Mouse (Mus musculus) kidney, adult 18-20 months (tissue): ENCODE results near the gene Bdp1.
"Not testable (repeated sequence)": the region's sequence is repeated elsewhere in the genome, so short reads cannot be mapped to it uniquely, and the experiment has no call there.

ENCODE experiments used
- DNase-seq: peaks from one replicate; pipeline ENCODE4 v3.0.0; 2021

Gene Bdp1

DNA sequence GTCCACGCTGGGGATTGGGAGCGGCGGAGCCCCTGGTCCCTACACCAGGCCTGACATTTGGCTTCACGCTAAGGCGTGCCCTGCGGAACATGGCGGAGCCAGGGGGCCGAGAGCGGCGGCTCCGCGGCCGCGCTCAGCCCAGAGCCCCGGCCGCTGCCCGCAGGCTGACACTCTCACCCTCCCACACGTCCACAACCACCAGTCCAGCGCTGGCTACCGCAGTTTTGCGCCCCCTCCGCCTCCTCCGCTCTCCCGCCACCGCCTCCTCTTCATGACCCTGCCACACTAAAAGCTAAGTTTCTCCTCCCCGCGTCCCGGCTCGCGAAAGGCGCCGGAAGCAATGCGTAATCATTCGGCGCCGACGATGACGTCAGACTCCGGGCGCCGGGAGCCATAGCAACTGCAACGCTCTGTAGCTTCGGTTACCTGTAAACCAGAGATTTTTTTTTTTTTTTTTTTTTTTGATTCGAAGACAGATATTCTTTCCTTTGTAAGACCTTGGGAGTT lies at the start of gene Bdp1:
Gene Bdp1, minus strand, starts transcription at position 323 of the 507 bp plus-strand sequence.
- DNase-seq, result peak; percentile 96

DNA sequence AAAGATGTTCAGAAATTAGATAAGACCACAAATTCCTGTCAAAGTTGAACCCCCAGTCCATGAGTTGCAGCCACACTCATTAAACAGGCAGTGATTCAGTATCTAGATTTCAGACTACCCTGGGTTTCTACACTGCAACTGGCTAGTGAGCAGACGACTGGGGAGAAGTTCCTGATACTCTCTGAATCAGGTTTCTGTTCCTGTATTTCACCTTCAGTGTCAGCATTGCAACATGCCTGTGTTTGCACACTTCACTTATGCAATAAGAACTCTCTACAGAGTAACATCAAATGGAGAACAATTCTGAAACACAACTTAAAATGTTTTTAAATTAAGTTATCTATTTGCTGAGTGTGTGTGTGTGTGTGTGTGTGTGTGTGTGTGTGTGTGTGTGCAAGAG lies 48.8 kb upstream of the Bdp1 start:
- DNase-seq, result no peak

DNA sequence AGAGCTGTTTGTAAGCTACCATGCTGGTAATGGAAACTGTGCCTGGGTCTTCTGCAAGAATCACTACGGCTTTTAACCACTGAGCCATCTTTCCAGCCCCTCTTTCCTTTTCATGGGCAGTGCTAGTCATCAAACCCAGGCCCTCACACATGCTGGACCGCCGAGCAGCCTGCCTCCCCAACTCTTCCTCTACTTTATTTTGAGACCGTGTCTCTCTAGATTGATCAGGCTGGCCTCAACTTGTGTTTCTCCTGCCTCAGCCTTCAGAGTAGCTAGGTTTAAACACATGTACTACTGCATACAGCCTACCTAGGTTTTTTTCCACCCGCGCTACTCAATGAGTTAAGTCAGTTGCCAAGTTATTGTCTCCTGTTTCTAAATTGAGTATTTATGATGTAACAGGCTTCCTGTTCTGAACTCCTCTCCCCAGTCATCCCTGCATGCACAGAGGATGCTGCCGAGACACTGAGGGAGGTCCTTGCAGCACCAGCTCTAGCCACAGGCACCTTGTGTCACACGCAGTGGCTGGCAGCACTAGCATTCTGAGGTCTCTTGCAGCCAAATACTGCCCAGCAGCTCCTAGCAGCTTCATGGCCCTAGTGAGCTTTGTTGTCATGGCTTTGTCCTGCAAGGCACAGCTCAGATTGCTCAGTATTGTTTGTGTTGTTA lies 37.9 kb upstream of the Bdp1 start:
- DNase-seq, result no peak

GRCm38 (mm10) chr13:100125258-100125643 lies 21.4 kb upstream of the Bdp1 start:
- DNase-seq, result no peak

- peak; percentile 97 for DNase-seq
These were observed 20.8 kb upstream of the Bdp1 start, which contains the start of gene Smn1 for GRCm38 (mm10) chr13:100124423-100125257. Smn1 (plus strand) TSS chr13:100124852.

- no peak for DNase-seq
These were observed 20.1 kb upstream of the Bdp1 start for GRCm38 (mm10) chr13:100123970-100124369.

DNA sequence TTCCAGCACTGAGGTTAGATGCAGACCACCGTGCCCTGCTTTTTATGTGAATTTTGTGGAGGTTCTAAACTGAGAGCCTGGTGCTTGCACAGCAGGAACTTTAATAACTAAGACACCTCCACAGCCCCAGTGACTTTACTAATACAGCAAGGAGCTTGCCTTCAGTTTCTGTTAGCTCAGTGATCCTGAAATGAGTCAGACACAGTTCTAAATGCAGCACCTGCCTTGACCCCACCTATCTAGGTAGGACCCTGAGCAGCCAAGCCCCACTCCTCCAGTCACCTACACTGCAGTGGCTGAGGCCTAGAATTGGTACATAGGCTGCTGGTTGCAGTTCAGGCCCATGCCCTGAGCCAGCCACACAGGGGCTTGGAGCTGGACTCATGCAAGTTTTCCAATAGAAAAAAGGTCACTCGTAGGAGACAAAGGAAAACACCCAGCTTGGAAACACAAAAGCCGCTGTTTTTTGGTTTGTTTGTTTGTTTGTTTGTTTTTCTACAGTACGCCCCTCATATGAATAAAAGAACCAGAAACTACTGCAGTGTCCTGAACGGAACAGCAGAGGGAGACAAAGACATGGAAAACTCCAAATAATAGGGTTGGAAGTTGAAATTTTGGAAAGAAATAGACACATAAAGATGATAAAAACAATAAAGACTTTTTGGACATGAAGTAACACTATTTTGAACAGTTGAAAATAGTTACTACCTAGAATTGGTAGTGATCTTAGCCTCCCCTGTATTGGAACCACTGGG lies 8.5 kb upstream of the Bdp1 start:
- no peak for DNase-seq

DNA sequence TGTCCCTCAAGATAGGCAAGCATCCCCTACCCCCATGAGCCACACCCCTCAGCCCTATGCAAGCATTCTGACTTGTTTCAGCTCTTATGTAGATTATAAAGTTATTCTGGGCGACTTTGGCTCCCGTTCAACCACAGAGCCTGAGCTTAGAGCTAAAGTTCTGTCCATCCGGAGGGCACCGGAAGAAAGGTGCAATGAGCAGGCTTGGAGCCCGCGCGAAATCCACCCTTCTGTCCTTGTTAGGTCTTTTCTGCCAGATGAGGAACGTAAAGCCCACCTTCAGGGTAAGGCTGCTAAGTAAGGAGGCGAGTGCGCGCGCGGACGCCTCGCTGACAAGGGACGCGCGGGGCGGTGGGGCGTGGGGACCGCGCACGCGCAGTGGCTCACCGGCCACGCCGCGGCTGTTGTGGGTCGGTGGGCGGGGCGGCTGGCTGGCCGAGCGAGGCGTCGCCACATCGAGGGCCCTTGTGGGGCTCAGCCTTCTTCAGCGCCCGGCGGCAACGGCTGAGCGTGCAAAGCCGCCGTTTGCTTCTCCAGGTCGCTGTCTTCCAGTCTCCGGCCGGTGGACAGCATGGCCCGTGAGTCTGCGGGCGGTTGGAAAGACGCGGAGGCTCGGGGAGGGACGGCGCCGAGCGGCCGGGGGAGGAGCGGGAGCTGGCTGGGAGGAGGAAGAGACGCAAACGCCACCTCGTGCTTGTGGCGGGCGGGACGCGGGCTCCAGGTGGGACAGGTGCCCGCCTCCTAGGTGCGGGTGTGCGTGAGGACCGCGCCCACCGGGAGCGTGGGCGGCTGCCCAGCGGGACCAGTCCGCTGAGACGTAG lies 4.0 kb upstream of the Bdp1 start, which contains the start of gene Serf1:
Gene Serf1, plus strand, starts transcription at position 361 of the 821 bp plus-strand sequence.
- peak; percentile 89 for DNase-seq

DNA sequence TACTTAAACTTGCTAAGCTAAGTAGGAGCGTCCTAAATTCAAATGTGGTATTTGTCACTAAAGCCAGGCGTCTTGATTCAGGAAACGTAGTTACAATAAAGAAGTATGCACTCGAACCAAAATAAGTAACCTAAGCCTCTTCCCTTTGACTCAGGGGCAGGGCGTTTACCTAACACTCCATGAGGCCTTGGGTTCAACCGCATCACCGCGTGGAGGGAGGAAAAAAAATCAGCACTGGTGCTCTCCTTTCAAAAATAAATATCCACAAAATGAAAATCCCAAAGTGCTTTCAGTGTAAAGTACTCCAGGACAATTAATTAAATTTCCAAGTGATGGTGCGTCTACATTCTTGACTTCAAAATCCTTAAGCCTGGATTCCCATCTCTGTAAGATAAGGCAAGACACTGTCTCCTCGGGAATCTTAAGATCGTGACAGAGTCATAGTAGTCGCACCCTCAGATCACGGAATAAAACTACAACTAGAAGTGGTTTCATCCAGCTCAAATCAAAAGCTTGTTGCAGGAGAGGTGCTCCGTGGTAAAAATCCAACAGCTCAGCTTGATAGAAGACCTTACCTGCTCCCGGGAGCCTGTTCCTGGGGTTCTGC lies 715 bp downstream of the Bdp1 start:
- no peak for DNase-seq

DNA sequence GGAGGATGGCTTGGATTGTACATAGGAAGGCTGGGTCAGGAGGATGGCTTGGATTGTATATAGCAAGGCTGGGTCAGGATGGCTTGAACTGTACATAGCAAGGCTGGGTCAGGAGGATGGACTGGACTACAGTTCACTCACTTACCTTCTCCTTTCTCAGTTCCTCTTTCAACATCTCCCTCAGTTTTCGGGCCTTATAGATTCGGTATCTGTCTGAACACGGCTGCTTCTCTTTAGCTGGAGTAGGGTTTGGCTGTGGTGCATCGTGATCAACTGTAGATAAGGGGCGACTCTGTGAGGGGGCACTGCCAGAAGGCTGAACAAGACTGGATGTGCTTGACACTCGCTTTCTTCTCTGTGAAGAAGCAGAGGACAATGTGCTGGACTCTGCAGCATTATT lies 5.1 kb downstream of the Bdp1 start:
- no peak for DNase-seq

DNA sequence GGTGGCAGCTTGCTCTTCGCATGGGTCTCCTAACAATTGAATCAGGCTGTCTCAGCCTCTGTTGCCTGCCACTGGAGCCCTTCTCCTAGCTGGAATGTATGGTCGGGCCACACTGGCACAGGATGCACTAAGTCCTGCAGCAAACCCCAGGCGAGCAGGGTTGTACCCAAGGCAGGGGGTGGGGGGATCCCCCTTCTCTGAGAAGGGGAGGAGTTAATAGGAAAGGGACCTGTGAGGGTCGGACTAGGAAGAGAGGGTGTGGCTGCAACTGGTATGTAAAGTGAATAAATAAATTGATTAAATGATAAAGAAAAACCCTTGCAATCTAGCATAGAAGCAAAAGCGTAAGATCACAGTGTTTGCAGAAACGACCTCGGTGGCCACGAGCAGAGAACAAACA lies 32.4 kb downstream of the Bdp1 start:
- no peak for DNase-seq

GRCm38 (mm10) chr13:100067821-100068220 lies 36.0 kb downstream of the Bdp1 start:
- DNase-seq, result no peak

GRCm38 (mm10) chr13:100063936-100064335 lies 39.9 kb downstream of the Bdp1 start:
- no peak for DNase-seq

GRCm38 (mm10) chr13:100057738-100058137 lies 46.1 kb downstream of the Bdp1 start:
- DNase-seq, result not testable (repeated sequence)

DNA sequence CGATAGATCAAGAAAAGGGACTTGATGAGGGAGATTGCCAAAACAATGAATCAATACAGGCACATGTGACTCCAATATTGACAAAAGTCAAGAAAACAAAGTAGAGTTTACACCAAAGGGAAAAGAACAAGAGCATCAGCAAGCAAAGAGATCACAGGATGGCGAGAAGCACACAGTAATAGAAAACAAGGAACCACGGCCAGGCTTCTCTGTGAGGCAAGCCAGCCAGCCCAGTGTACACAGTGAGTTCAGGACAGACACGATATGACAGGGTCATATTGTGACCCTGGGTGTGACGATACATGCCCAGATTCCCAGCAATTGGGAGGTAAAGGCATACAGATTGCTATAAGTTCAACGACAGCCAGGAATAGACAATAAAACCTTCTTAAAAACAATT lies 77.9 kb downstream of the Bdp1 start:
- DNase-seq, result no peak

GRCm38 (mm10) chr13:100016891-100017290 lies 87.0 kb downstream of the Bdp1 start:
- DNase-seq, result no peak

GRCm38 (mm10) chr13:100015937-100016336 lies 87.9 kb downstream of the Bdp1 start:
- DNase-seq, result no peak

- DNase-seq, result peak; percentile 81
These were observed 88.7 kb downstream of the Bdp1 start, which contains the start of gene Mccc2 for GRCm38 (mm10) chr13:100014906-100015895. Mccc2 (minus strand) TSS chr13:100015639.

DNA sequence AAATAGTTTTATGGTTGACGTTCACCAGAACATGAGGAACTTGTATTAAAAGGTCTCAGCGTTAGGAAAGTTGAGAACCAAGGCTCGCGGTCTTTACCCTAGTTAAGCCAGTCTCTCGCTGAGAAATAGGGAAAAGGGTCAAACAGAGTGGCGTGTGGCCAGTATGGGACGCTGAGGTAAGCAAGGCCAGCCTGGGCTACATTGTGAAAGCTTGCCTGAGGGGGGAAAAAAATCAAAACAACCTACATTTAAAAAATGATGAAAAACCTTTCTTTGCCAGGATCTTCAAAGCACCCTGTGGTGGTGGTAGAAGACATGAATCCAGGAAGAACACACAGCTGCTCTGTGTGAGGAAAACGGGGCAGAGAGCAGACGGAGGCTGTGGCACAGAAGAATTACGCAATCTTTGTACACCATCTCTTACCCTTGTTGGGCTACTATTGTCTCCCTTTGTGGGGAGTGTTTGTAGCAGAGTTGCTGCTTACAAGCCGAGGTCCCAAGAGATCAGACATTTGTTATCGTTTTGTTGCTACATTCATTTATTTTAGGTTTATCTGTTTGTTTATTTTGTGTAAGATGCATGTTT lies 97.9 kb downstream of the Bdp1 start:
- no peak for DNase-seq

DNA sequence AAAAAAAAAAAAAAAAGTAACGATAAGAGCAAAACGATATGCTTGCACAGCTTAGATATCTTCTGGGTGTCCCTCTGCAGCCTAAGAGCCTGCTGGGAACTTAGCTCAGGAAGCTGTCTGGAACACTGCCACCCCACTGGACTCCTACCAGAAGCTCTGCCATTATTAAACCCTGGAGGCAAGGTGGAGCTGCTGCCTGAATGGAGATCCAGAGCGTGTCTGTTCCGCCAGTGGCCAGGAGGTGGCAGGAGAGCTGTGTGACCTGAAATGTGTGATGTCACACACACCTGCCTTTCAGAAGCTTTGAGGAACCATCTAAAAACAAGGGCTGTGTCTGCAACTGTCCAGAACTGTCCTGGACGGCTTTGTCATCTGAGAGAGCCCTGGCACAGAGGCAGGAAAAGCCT lies 102.1 kb downstream of the Bdp1 start:
- DNase-seq, result peak; percentile 94
